Mouse (Mus musculus) ES-E14 (cell line): ENCODE data around the gene Mmgt2.

Source experiments
- CHD2 ChIP-seq: IDR thresholded peaks from 2 replicates; pipeline ENCODE4 v1.6.1; 2014; ENCODE audit warnings: mild to moderate bottlenecking, low read depth, low read length, inconsistent platforms
- HCFC1 ChIP-seq: IDR thresholded peaks from 2 replicates; pipeline ENCODE4 v1.6.1; 2012; ENCODE audit warnings: low read length, inconsistent platforms, borderline replicate concordance; ENCODE audit not compliant: insufficient read depth
- MAFK ChIP-seq: IDR thresholded peaks from 2 replicates; pipeline ENCODE4 v1.6.1; 2014; ENCODE audit warnings: mild to moderate bottlenecking, low read depth, low read length, inconsistent platforms; ENCODE audit not compliant: insufficient read depth
- ZC3H11A ChIP-seq: IDR thresholded peaks from 2 replicates; pipeline ENCODE4 v1.6.1; 2012; ENCODE audit warnings: low read depth, mild to moderate bottlenecking, inconsistent platforms, low read length, borderline replicate concordance

GRCm38 (mm10) chr11:62606299-62607169 lies 41.9 kb upstream of the Mmgt2 start:
- no peak; the same call in 1 of the 2 replicates for TF ChIP-seq CHD2
- no peak for TF ChIP-seq HCFC1
- no peak for TF ChIP-seq ZC3H11A
- TF ChIP-seq MAFK, result no peak
